Mouse (Mus musculus): ENCODE measurements at regions not wholly inside any gene's neighbourhood (a gene's known extent, or its start where the extent isn't known, plus 50 kb on each side); places are given as distances from the start of the nearest gene placed in this dataset.

DNA sequence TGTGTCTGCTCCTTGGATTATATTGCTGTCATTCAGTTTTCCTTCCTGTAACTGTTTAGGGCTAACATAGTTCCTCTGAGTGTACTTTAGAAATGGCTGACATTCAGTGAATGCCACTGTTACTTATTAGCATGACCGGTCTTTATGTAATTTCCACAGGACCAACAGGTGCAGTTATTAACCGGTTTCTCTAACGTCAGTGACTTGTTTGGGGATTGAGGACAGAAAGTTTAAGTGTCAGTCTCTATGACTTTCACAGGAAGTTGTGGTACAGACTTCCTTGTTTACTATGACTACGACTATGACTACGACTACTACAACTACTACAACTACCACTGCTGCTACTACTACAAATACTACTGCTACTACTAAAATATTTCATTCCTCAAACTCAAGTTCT is 170.4 kb upstream of the Ptger4 start:
- in situ Hi-C loops (cut with MseI, MboI), result no loop called here

DNA sequence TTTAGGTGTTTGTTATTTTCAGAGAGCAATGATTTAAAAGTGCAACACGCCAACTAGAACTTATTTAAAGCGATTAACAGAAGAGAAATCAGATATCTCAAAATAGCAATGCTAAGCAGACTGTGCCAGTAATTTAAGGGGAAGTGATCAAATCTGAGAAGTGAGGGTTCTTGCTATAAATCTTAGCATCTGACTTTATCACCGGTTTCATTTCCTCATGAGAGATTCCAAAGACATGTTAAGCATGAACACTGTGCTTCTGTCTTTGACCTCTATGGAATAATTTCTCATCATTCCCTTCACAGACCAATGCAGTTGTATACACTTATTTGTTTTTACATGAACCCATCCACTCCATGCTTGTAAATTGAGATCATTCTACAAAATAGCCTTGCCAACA is 172.0 kb upstream of the Ptger4 start:
- in situ Hi-C loops (cut with MseI, MboI), result no loop called here

DNA sequence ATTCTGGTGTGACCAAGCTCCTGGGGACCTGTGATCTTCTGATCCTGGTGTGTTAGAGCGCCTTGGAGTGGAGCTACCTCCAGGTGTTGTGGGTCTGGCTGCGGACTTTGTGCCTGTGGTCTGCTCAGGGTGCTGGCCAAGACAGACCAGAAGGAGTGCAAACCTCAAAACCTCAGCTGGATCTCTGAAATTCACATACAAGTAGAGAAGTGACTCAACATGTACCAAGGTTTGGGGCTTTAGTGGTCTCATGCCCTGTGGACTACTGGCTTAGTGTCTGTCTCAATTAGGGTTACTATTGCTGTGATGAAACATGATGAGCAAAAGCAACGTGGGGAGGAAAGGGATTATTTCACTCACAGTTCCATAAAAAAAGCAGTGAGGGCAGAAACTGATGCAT is 182.7 kb upstream of the Ptger4 start:
- in situ Hi-C loops (cut with MseI, MboI), result no loop called here

DNA sequence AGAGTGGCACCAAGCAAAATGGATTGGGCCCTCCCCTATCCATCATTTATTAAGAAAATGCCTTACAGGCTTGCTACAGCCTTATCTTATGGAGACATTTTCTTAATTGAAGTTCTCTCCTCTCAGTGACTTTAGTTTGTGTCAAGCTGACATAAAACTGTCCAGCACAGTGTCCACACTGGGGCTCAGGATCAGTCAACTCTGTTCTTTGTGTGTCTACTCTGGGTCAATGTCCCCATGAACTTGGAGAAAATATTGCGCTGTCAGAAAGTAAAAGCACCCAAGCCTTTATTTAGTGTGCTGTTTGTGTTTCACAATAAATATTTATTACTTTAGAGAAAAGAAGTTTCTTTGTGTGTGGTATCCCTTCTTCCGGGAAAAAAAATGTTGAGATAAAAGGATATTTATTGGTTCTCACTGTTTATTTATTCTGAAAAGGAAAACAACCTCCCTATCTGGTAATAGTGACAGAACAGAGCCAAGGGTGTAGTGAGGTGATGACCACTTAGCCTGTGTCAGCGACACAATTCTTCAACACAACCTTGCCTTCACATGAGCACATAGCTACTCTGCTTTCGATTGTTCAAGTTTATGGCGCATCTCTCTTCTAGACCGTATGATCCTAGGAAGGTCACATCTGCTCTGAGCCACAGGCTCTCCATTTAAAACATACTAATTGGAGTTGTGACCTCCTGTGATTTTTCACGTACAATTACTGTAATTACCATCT is 183.5 kb upstream of the Ptger4 start:
- in situ Hi-C loops (cut with MseI, MboI), result no loop called here

DNA sequence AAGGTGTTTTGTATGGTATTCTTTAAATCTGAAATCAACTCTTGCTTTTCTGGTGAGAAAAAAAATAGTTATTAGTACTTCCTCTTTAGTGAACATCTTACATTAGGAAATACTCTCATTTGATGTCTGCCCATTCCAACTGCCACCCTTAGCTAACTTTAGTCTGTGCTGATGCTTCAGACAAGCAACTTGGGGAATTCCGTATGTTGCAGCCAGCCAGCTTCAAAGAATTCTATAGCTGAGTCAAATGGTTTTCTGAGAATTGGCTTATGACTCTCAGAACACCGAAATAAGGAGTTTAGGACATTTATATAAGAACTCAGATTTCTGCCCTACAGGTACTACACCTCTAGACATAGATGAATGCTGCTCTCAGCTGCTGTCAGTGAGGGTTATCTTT is 188.0 kb upstream of the Ptger4 start:
- in situ Hi-C loops (cut with MseI, MboI), result no loop called here

DNA sequence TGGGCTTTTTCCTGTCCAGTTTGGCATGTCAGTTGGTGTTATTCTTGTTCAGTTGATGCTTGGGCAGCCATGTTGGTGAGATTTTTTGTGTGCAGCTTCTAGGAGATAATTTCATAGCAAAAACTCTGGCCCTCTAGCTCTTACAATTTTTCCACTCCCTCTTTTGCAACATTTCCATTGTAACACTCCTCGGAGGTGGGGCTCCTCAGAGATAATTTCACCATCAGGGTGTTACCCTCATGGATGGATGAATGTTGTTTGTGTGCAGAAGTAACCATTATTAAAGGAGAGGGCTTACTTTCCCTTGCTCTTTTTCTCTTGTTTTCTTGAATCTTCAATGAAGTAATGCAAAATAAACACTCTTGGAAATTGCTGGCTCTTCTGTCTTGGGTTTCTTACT is 193.0 kb upstream of the Ptger4 start:
- in situ Hi-C loops (cut with MseI, MboI), result no loop called here

DNA sequence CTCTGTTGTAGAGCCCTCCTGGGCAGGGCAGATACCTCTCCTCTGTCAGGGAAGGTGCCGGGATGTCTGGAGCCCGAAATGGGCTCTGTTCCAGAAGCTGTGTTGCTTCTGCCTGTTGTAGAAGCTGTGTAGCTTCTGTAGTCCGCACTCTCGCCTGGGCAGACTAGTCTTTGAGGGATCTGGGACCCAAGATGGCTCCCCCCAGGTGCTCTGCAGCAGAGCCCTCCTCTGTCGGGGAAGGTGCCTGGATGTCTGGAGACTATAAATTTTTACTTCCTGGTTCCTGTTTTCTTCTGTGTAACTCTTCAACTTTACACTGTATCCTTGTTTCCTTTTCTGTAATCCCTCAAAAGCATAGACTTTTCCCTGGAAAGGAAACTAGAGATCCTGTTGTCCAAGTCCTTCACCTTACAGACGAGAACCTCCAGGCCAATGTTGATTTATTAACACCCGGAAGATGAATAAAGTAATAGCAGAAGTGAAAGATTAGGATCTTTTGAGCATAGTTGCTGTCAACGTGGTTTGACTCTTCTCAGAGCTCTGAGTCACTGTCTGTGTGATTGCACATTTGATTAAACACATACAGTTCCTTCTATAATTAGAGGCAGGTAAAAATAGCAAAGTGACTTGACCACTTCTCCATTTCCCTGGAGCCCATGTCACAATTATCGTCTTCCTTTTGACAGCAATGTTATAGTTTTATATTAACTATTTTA is 202.2 kb upstream of the Ptger4 start:
- in situ Hi-C loops (cut with MseI, MboI), result no loop called here

DNA sequence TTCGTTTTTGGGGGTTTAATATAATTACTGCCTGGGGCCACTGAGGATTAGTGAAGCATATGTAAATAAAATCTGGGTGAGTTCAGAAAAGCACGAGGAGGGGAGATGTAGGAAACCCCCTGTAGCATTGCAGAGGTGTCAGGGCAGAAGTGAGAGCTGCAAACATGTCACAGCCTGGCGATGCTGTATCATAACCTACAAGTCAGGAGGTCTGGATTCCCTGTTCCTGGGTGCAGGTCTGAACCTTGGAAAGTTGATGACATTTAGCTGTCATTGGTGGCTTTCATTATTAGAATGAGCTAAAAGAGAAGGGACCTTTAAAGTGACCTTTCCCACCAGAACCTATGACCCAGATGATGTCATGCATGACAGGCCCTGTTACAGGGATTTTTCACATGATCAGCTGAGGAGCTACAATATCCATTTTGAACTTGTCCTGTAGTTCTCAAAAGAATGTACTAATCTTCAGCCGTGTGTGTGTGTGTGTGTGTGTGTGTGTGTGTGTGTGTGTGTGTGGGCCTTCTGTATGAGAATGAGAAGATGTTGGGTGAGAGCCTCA is 202.8 kb upstream of the Ptger4 start:
- in situ Hi-C loops (cut with MseI, MboI), result no loop called here

DNA sequence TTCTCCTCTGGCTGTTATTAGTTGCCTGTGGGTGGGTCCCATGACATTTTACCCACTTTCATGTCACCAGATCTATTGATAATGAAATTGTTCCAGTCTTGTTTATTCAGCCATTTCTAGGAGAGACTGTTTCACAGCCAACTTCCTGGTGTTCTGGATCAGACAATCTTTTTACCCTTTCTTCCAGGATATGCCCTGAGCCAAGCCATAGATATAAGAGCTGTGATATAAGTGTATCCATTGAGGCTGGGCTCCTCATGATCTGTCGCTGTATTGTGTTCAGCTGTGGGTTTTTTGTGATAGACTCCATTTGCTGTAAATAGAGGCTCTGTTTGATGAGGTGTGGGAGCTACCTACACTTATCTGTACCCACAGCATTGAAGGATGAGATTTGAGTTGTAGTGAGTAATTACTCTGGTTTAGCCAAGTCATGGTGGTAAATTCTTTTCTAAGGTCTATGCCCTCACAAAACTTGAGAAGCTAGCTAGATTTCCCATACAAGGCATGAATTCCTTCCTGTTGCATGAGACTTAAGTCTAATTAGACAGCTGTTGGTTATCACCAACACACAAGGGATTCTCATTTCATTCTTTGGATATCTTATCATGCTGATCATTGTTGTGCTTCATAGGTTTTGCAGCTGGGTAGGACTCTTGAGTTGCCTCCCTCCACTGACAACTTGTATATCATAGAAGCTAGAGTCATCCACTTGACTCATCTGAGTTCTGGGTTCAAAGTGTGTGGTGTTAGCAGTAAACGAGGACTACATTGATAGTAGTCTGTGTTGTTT is 203.9 kb upstream of the Ptger4 start:
- in situ Hi-C loops (cut with MseI, MboI), result no loop called here

DNA sequence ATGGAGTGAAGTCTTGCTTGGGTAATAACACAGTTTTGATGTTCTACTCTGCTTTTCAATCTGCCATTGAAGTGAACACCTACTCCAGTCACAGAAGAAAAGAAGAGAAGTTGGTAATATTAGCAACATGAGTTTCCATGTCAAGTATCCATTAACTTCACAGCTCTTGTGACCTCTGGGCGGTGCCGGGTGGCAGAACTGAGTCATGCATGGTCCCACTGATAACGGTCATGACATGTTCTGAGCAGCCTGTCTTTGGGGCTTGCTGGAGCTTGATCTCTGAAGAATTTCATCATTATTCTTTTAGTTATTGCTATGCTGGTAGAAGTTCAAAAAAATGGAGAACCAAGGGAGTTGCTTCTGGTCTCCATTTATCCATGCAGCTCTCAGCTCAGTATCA is 215.1 kb upstream of the Ptger4 start:
- in situ Hi-C loops (cut with MseI, MboI), result no loop called here

DNA sequence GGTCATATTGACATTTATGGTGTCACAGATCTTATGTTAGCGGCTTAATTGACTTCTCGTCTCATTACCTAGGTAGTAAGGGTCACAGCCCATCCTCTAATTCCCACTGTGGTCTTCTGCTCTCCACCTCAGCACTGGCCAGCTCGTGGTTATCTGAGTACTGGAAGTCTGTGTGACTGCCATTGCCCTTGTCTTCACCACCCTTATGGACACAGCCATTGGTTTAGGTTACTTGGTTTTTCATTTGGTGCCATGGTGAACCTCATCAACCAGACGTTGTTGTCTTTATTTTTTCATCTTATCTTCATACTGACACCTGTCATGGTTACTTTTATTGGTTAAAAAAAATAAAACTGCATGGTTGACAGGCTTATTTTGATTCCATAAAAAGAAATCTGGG is 215.6 kb upstream of the Ptger4 start:
- in situ Hi-C loops (cut with MseI, MboI), result no loop called here

DNA sequence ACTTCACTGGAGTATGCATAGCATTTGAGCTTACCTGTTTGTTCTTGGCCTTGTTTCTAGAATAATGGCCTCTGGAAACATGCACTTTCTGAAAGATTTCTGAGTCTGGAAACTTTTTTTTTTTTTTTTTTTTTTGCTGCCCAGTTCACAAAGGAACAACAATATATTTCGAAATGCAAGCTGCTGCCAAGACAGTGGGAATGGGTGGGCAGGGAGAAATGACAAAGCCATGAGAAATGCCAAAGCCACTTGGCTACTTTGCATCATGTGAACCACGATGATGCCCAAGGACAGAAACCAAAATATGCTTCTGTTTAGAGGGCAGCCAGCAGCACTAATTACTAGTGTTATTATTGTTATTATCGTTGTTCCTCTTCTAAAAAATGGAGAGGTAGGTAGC is 218.7 kb upstream of the Ptger4 start:
- in situ Hi-C loops (cut with MseI, MboI), result no loop called here

DNA sequence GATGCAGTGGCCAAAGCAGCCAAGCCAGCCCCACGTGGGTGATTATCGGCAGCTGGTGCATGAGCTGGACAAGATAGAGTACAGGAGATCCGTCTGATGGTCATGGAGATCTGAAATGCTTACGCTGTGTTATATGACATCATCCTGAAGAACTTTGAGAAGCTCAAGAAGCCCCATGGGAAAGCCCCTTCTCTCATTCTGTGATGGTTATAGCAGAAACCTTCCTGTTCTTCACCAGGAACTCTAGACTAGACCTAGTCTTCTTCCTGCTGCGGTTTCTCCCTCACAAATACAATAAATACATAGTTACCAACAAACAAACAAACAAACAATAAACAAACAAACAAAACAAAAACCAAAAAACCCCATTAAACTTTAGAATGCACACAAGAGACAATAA is 220.7 kb upstream of the Ptger4 start:
- in situ Hi-C loops (cut with MseI, MboI), result no loop called here

DNA sequence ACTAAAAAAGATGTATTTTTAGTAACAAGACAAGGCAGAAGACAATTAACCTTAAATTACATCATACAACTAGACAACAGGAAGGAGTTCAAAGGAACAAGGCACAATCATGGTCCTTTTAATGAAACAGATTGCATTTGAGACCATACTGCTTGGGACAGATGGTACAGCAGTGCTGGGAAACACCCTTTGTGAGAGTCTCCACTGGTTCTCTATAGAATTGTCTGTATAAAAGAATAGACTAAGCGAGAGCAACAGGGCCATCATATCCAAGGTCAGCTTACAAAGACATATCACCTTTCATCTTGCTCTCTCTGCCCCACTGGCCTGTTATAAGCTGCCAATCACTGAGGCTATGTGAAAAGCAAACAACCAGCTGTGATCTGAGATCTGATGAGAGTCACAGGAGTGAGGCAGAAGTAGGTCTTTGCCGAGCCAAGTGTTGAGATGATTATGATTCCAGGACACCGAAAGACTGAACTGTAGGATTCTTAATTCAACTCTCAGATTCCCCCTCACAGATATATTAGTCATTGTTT is 224.6 kb upstream of the Ptger4 start:
- in situ Hi-C loops (cut with MseI, MboI), result no loop called here

DNA sequence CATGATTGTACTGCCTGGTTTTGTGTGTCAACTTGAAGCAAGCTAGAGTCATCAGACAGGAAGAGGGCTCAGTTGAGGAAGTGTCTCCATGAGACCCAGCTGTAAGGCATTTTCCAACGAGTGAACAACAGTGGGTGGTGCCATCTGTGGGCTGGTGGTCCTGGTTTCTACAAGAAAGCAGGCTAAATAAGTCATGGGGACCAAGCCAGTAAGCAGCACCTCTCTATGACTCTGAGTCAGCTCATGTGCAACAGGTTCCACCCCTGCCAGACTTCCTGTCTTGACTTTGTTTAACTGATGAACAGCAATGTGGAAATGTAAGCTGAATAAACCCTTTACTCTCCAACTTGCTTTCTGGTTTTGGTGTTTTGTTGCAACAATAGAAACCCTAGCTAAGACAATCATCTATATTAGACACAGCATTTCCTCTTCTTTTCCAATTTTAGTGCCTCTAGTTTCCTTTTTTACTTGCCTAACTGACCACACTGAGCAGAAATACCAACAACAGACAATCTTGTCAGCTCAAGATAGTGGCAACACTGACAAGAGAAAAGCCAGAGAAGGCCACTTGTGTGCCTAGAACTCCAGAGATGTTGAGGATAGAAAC is 231.5 kb upstream of the Ptger4 start:
- in situ Hi-C loops (cut with MseI, MboI), result no loop called here

DNA sequence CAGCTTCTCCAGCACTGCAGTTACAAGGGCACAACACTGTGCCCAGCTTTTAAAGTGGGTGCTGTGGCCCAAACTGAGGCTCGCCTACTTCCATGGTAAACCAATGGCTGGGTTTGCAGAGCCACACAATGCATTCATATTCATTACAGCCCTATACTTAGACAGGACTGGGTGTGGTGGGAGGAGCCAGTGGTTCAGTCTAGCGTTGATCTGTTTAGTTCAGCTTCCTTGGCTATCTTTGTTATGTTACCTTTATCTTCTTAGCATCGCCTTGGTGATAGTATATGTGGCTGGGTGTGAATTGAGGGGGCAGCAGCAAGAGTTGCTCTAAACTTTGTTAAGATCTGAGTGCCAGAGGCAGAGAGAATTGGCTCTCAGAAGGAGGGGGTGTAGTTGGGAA is 249.3 kb upstream of the Ptger4 start:
- in situ Hi-C loops (cut with MseI, MboI), result no loop called here

DNA sequence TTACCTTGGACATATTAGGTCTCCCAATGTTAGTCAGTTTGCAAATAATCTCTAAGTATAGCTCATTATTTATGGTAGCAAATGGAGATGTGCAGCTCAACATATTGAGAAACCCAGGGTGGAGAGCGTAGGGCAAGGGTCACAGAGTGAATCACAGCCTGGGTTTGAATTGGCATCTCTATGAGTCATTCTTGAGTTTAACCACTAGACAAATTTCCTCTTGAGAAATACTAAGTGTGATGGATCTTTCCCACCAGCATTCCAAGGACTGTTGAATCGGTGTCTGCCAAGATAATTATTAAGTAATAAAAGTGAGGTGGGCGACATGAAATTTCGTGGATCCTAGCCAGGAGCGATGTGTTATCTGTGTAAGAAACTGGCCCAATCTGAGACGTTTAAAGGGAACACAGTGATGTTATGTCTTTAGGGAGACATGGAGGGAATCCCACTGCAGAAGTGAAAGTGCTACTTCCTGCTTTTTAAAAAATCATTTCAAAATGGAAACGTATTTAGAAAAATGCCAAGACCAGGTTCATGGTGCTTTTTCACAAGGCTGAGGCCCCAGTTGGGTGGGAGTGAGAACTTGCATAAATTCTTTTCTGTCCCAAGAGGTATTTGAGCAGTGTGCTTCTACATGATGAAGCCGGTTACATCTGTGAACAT is 251.3 kb upstream of the Ptger4 start:
- in situ Hi-C loops (cut with MseI, MboI), result no loop called here

DNA sequence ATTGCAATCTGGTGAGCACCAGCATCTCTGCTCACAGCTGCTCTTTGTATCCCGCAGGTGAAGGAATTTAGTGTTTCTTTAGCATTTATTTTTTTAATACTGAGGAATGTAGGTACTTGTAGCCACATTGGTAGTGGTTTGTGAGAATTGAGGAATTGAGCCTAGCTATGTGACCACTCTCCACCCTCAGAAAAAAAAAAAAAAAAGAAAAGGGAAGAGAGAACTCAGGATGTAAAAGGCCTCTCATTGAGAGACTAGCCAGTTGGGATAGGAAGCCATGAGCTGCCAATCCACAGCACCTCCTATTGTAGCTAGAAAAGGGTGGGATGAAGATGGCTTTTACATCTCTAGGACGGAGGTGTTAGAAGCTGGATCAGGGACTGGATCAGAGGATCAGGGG is 252.0 kb upstream of the Ptger4 start:
- in situ Hi-C loops (cut with MseI, MboI), result no loop called here

DNA sequence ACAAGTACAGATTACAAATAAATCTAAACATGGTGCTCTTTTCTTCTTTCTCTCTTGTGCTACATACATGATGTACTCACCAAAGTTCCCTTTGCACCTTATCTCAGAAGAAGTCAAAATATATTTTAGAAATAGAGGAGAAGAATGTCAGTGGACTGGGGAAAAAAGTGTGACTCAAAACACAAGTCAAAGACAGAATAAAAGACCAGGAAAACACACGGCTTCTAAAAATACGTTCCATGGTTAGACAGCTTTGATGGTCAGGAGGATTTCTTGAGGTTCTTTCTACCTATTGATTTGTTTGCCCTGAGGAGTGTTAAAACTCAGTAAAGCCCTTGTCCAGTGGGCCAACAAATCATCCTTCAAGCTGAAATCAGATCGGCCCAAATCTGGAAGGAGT is 260.5 kb upstream of the Ptger4 start:
- in situ Hi-C loops (cut with MseI, MboI), result no loop called here

DNA sequence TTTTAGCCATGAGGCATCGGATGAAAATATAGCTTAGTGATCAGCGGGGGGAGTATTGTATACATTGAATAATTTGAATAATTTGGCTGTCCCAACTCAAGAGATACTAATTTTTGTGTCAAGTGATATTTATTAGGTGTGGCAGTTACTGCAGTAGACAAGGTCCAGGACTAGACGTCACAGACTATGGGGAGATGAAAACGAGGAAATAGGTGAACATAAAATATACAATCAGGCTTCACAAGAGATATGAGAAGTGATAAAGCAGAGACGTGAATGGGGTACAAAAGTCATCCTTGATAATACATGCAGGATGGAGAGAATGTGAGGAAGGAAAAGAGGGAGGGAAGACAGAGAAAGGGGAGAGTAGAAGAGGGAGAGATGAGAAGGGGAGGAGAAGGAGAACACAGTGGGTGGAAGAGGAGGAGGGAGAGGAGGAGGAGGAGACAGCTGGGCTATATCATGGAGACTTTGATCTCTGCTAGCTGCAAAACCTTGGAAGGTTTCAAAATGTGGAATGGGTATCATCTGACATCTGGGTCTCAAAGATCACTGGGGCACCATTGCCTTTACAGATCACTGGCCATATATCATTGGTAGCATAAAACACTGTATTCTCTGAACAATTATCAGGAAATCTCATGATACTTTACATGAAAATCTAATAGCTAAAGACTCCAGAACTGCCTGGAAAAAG is 263.0 kb upstream of the Ptger4 start:
- in situ Hi-C loops (cut with MseI, MboI), result no loop called here

DNA sequence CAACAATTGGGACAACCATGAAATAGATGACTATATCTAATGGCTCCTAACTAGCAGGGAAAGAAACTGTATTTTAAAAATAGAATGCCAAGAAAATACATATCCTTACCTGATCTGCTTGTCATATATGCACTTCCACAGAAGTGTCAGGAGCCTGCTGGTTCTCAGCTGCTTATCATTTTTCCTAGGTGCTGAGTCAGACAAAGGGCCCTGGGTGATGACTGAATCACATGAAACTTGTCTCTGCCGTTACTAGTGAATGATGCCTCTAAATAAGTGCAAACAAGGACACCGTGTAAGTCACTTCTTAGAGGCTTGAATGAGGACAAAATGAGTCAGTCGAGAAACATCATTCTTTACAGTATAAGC is 263.5 kb upstream of the Ptger4 start:
- in situ Hi-C loops (cut with MseI, MboI), result no loop called here
